Mouse (Mus musculus) MEL (cell line): ENCODE data around the gene Ly6g5b.

Experiments used
- CTCF ChIP-seq, 3 experiments: IDR thresholded peaks in 2 of 3; conservative IDR thresholded peaks in 1 of 3; 2 replicates each; pipeline ENCODE4 v1.5.1; 2011 to 2012; ENCODE audit warnings: low read length in 3 of 3, low read depth in 2 of 3, mild to moderate bottlenecking in 2 of 3, improper control_type of control experiment in 1 of 3, inconsistent platforms in 1 of 3, mixed read lengths in 1 of 3, moderate library complexity in 1 of 3; ENCODE audit not compliant: control insufficient read depth in 1 of 3, insufficient read depth in 1 of 3, poor library complexity in 1 of 3, severe bottlenecking in 1 of 3
- ELF1 ChIP-seq: IDR thresholded peaks from 2 replicates; pipeline ENCODE4 v1.6.1; 2014; ENCODE audit warnings: low read depth, mild to moderate bottlenecking, inconsistent platforms, low read length, improper control_type of control experiment, moderate library complexity
- EP300 ChIP-seq, 2 experiments: IDR thresholded peaks; 2 replicates each; pipeline ENCODE4 v1.6.1; 2011; ENCODE audit warnings: improper control_type of control experiment in 2 of 2, low read length in 2 of 2, low read depth in 1 of 2, mild to moderate bottlenecking in 1 of 2
- GATA1 ChIP-seq: IDR thresholded peaks from 2 replicates; pipeline ENCODE4 v1.6.1; 2011; ENCODE audit warnings: low read depth, low read length, improper control_type of control experiment
- HCFC1 ChIP-seq: IDR thresholded peaks from 2 replicates; pipeline ENCODE4 v1.6.1; 2012; ENCODE audit warnings: low read depth, mild to moderate bottlenecking, inconsistent platforms, low read length, improper control_type of control experiment, moderate library complexity
- MAFK ChIP-seq: IDR thresholded peaks from 2 replicates; pipeline ENCODE4 v1.6.1; 2011; ENCODE audit warnings: low read depth, mild to moderate bottlenecking, low read length, improper control_type of control experiment, borderline replicate concordance
- MXI1 ChIP-seq: IDR thresholded peaks from 2 replicates; pipeline ENCODE4 v1.6.1; 2011; ENCODE audit warnings: mild to moderate bottlenecking, low read depth, low read length, improper control_type of control experiment
- MYC ChIP-seq: IDR thresholded peaks from 2 replicates; pipeline ENCODE4 v1.6.1; 2011; ENCODE audit warnings: low read depth, mild to moderate bottlenecking, low read length, improper control_type of control experiment, moderate library complexity
- NRF1 ChIP-seq: IDR thresholded peaks from 2 replicates; pipeline ENCODE4 v1.6.1; 2014; ENCODE audit warnings: low read depth, mild to moderate bottlenecking, inconsistent platforms, low read length, improper control_type of control experiment, moderate library complexity; ENCODE audit not compliant: poor library complexity, insufficient read depth, severe bottlenecking
- POLR2A ChIP-seq, 2 experiments: IDR thresholded peaks; 2 replicates each; pipeline ENCODE4 v1.6.1; 2011 to 2012; ENCODE audit warnings: low read length in 2 of 2, mild to moderate bottlenecking in 2 of 2, control low read depth in 1 of 2, improper control_type of control experiment in 1 of 2, low read depth in 1 of 2, moderate library complexity in 1 of 2; ENCODE audit not compliant: control insufficient read depth in 1 of 2, insufficient read depth in 1 of 2, poor library complexity in 1 of 2
- TCF12 ChIP-seq: IDR thresholded peaks from 2 replicates; pipeline ENCODE4 v1.6.1; 2014; ENCODE audit warnings: low read depth, mild to moderate bottlenecking, inconsistent platforms, low read length, improper control_type of control experiment, moderate library complexity
- ZNF384 ChIP-seq: IDR thresholded peaks from 2 replicates; pipeline ENCODE4 v1.6.1; 2012; ENCODE audit warnings: low read depth, mild to moderate bottlenecking, inconsistent platforms, low read length, improper control_type of control experiment

DNA sequence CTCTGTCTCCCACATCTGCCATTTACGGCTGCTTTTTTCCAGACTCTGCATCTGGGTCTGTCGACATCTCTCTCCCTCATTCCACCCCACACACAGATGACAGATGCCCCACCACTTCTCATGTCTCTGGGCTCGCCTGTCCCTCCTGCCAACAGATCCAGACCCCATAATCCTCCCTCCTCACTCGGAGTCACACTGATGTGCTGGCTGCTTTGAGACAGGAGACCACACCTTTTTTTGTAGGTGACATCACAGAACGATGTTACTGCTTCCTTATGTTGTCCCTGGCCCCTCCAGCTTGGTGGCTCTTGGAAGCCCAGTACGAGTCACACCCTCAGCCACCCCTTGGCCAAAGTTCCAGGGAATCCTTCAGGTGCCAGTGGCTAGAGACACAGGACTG, 35.0 kb downstream of the Ly6g5b start:
- no peak for TF ChIP-seq EP300 (IDR thresholded peaks at IDR 0.05; ENCODE audit: low read depth in 1 of 2, low read length in 2 of 2)
- no peak for TF ChIP-seq NRF1
- TF ChIP-seq MAFK: no peak
- TF ChIP-seq POLR2A (IDR thresholded peaks at IDR 0.05; ENCODE audit: control insufficient read depth in 1 of 2, insufficient read depth in 1 of 2, low read depth in 1 of 2, low read length in 2 of 2, poor library complexity in 1 of 2): peak in 1 of 2 experiments; percentile 31; a peak in 1 of 4 replicates
- no peak for TF ChIP-seq ZNF384
- no peak for TF ChIP-seq CTCF (IDR thresholded peaks at IDR 0.05 in 2 of 3, conservative IDR thresholded peaks at IDR 0.05 in 1 of 3; ENCODE audit: control insufficient read depth in 1 of 3, insufficient read depth in 1 of 3, low read depth in 2 of 3, low read length in 3 of 3, poor library complexity in 1 of 3, severe bottlenecking in 1 of 3)
- no peak for TF ChIP-seq TCF12
- TF ChIP-seq GATA1: no peak
- TF ChIP-seq MYC: no peak
- no peak for TF ChIP-seq ELF1
- no peak for TF ChIP-seq MXI1
- TF ChIP-seq HCFC1: no peak
